Mouse (Mus musculus) C2C12 (cell line): Measurements from ENCODE around the gene Clasp1.

ENCODE experiments used
- CTCF ChIP-seq: IDR thresholded peaks from one replicate; pipeline ENCODE4 v1.5.1; 2011; ENCODE audit not compliant: control insufficient read depth, insufficient read depth, insufficient read length
- FOSL1 ChIP-seq: IDR thresholded peaks from one replicate; pipeline ENCODE4 v1.8.0; 2011; ENCODE audit warnings: mild to moderate bottlenecking, low read length; ENCODE audit not compliant: poor library complexity, insufficient read depth, severe bottlenecking

DNA sequence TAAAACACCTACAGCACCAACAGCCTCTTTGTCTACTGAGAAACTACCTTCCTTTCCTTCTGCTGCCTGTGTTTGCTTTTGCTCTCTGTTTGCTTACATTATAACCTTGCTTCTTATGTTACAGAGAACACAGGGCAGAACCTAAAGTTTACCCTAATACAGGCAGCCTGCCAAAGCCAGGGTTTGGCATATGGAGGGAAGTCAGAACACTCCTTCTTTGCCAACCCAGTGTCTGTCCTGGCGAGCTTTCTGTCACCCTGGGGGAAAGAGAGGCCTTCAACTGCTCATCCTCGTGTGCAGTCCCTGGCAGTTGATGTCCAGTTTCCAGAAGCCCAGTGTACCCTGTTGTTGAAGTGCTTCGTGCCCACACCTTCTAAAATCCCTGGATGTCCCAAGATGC is 209.5 kb downstream of the Clasp1 start:
- no peak for TF ChIP-seq CTCF
- no peak for TF ChIP-seq FOSL1
